In the genomic region with DNA sequence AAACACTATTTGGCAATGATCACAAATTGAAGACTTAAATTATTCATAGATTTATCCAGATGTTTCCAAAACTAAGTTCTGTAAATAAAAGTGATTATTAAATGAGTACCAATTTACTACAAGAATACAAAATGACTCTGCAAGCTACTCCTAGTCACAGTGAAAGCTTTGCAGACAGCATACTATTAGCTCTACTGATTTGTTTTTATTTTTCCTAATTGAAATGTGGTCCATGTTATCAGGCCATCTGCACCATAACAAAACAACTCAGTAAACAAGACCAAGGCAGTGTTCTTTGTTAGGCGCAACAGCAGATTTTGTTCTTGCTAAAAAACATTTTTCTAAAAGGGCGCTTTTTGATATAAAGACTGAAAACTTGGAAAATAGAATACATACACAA, we compare ENCODE assay signal across 32 mouse cellular contexts.
"Had no signal": no experiment of that assay in that cellular context is flagged by ENCODE, and none has a peak within 500 bp of the region (broad histone marks: within the 10 kb centered on the region; RNA-seq: fewer than 3 reads in every experiment).

No protein-coding gene starts in this region.

- H3K4me3 ChIP-seq: limb, embryonic 10.5 days; limb, embryonic 12.5 days; limb, embryonic 13.5 days; limb, embryonic 15.5 days; liver, embryonic 12.5 days; liver, embryonic 13.5 days; liver, embryonic 15.5 days; lung, embryonic 15.5 days; megakaryocyte, embryonic 14.5 days; midbrain, embryonic 10.5 days; midbrain, embryonic 12.5 days; midbrain, embryonic 13.5 days; midbrain, embryonic 15.5 days; myocyte; neural tube, embryonic 12.5 days had no signal

- H3K27me3 ChIP-seq: limb, embryonic 12.5 days; limb, embryonic 13.5 days; limb, embryonic 15.5 days; liver, embryonic 12.5 days; liver, embryonic 13.5 days; liver, embryonic 15.5 days; lung, embryonic 15.5 days; megakaryocyte, embryonic 14.5 days; midbrain, embryonic 12.5 days; midbrain, embryonic 13.5 days; midbrain, embryonic 15.5 days; neural tube, embryonic 12.5 days had no signal

- DNase-seq: left cerebral cortex, postnatal 4 days; liver; liver, embryonic 13.5 days; liver, postnatal 0 days; lung, adult 18-20 months; lung, adult 2 months; lung, embryonic 14.5 days; lung, postnatal 10 days; lung, postnatal 14 days; lung, postnatal 36 days; lung, postnatal 4 days; midbrain, embryonic 14.5 days had no signal

- H3K4me2 ChIP-seq: limb, embryonic 12.5 days; limb, embryonic 13.5 days; limb, embryonic 15.5 days; liver, embryonic 11.5 days; liver, embryonic 12.5 days; liver, embryonic 13.5 days; liver, embryonic 15.5 days; lung, embryonic 14.5 days; lung, embryonic 15.5 days; midbrain, embryonic 11.5 days; midbrain, embryonic 12.5 days; midbrain, embryonic 13.5 days; midbrain, embryonic 15.5 days; neural tube, embryonic 12.5 days had no signal

- H3K36me3 ChIP-seq: limb, embryonic 10.5 days; limb, embryonic 12.5 days; limb, embryonic 13.5 days; limb, embryonic 15.5 days; liver, embryonic 13.5 days; lung, embryonic 15.5 days; midbrain, embryonic 15.5 days; neural tube, embryonic 12.5 days had no signal

- ATAC-seq: liver, embryonic 12.5 days; liver, postnatal 0 days; lung, postnatal 0 days; midbrain, embryonic 13.5 days; midbrain, embryonic 15.5 days; midbrain, embryonic 16.5 days had no signal

- H3K9ac ChIP-seq: limb, embryonic 12.5 days; limb, embryonic 13.5 days; limb, embryonic 15.5 days; liver, embryonic 12.5 days; liver, embryonic 13.5 days; liver, embryonic 14.5 days; liver, embryonic 15.5 days; liver, postnatal 0 days; lung, embryonic 14.5 days; lung, embryonic 15.5 days; midbrain, embryonic 12.5 days; midbrain, embryonic 13.5 days; midbrain, embryonic 15.5 days; neural tube, embryonic 12.5 days had no signal

- H3K4me1 ChIP-seq: limb, embryonic 10.5 days; limb, embryonic 12.5 days; limb, embryonic 13.5 days; limb, embryonic 15.5 days; liver, embryonic 12.5 days; liver, embryonic 13.5 days; liver, embryonic 15.5 days; lung, embryonic 15.5 days; megakaryocyte, embryonic 14.5 days; midbrain, embryonic 10.5 days; midbrain, embryonic 12.5 days; midbrain, embryonic 13.5 days; midbrain, embryonic 15.5 days; neural tube, embryonic 12.5 days had no signal

- H3K27ac ChIP-seq: limb, embryonic 10.5 days; limb, embryonic 12.5 days; limb, embryonic 13.5 days; limb, embryonic 15.5 days; liver, embryonic 12.5 days; liver, embryonic 13.5 days; liver, embryonic 14.5 days; liver, embryonic 15.5 days; lung, embryonic 15.5 days; macrophage; midbrain, embryonic 10.5 days; midbrain, embryonic 12.5 days; midbrain, embryonic 13.5 days; midbrain, embryonic 15.5 days; neural tube, embryonic 12.5 days had no signal

- H3K9me3 ChIP-seq: limb, embryonic 10.5 days; limb, embryonic 15.5 days; liver, embryonic 12.5 days; liver, embryonic 15.5 days; lung, embryonic 15.5 days; midbrain, embryonic 13.5 days; midbrain, embryonic 15.5 days had no signal
